Mouse (Mus musculus) midbrain, embryonic 15.5 days (tissue): ENCODE results near the gene Dppa2. TPM values are rescaled to one million over a fixed set of nuclear protein-coding genes. Genes with fewer than 3 reads are reported as not detected.
"Not testable (repeated sequence)": the region's sequence is repeated elsewhere in the genome, so short reads cannot be mapped to it uniquely, and the experiment has no call there.

Experiments used
- ATAC-seq: fragments of 200-750 bp; cut with Nextera tagmentation; replicated peaks from 2 replicates; pipeline ENCODE4 v1.8.0; 2017; ENCODE audit warnings: moderate TSS enrichment
- H3K27ac ChIP-seq: fragments of 300-500 bp; sonication (generic); 2 replicates; pipeline ENCODE4 v1.5.1; 2015; ENCODE audit warnings: mild to moderate bottlenecking, inconsistent platforms
- H3K27me3 ChIP-seq: fragments of 300-500 bp; sonication (generic); replicated peaks from 2 replicates; pipeline ENCODE4 v1.6.1; 2015; ENCODE audit warnings: inconsistent platforms
- H3K36me3 ChIP-seq: fragments of 300-500 bp; sonication (generic); replicated peaks from 2 replicates; pipeline ENCODE4 v1.6.1; 2015; ENCODE audit warnings: inconsistent platforms
- H3K4me1 ChIP-seq: fragments of 300-500 bp; sonication (generic); 2 replicates; pipeline ENCODE4 v1.6.1; 2015; ENCODE audit warnings: inconsistent platforms
- H3K4me2 ChIP-seq: fragments of 300-500 bp; sonication (generic); 2 replicates; pipeline ENCODE4 v1.6.1; 2015; ENCODE audit warnings: inconsistent platforms, mild to moderate bottlenecking, moderate library complexity
- H3K4me3 ChIP-seq: fragments of 300-500 bp; sonication (generic); 2 replicates; pipeline ENCODE4 v1.5.1; 2015; ENCODE audit warnings: mild to moderate bottlenecking, inconsistent platforms
- H3K9ac ChIP-seq: fragments of 300-500 bp; sonication (generic); 2 replicates; pipeline ENCODE4 v1.6.1; 2015; ENCODE audit warnings: mild to moderate bottlenecking, inconsistent platforms
- H3K9me3 ChIP-seq: fragments of 300-500 bp; sonication (generic); 2 replicates; pipeline ENCODE4 v1.6.1; 2016; ENCODE audit warnings: inconsistent platforms
- WGBS: fragments of 180-500 bp; shearing (Covaris S2); methylation state at CpG from one replicate; pipeline ENCODE4 v1.1.7; 2015; ENCODE audit warnings: mixed read lengths; 5-methylcytosine and 5-hydroxymethylcytosine counted together
- polyA plus RNA-seq: library from polyadenylated mRNA; unstranded; fragments of >200 nt; fragmentation: Nextera tagmentation; extraction: Ambion mirVana; gene quantifications from 2 replicates; pipeline ENCODE4 v1.2.1, GENCODE M21; 2015

The Dppa2 gene
- polyA plus RNA-seq, 1 experiment from 2014 or later: not detected

DNA sequence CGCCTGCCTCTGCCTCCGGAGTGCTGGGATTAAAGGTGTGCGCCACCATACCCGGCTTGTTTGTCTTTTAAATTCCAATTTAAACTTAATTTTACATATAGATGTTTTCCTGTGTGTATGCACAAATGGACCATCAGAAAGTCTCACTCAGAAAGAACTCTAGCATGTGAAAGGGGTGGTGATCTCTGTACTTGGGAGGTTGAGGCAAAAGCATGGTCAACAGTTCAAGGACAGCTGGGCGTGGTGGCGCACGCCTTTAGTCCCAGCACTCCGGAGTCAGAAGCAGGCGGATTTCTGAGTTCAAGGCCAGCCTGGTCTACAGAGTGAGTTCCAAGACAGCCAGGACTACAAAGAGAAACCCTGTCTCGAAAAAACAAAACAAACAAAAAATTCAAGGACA, 5.2 kb downstream of the Dppa2 start:
- WGBS: 97% methylated on average over 10 of the region's 10 CpGs
- H3K27me3 ChIP-seq, H3K9ac ChIP-seq, ATAC-seq, H3K4me1 ChIP-seq, H3K27ac ChIP-seq, H3K36me3 ChIP-seq, H3K4me3 ChIP-seq, H3K9me3 ChIP-seq, H3K4me2 ChIP-seq: not testable (repeated sequence)

GRCm38 (mm10) chr16:48309912-48310630, 6.4 kb downstream of the Dppa2 start:
- Histone ChIP-seq H3K9me3 (no peaks in the 10 kb centered on the region), H3K4me3 (no peak overlapping the region), H3K27me3 (no peaks in the 10 kb centered on the region), H3K9ac (no peak overlapping the region), H3K27ac (no peak overlapping the region), H3K4me1 (no peaks in the 10 kb centered on the region), H3K36me3 (no peaks in the 10 kb centered on the region), H3K4me2 (no peak overlapping the region)
- ATAC-seq: no peak
- WGBS: 81% methylated on average over 12 of the region's 12 CpGs

GRCm38 (mm10) chr16:48315294-48315693, 11.6 kb downstream of the Dppa2 start:
- Histone ChIP-seq H3K9ac (no peak overlapping the region), H3K4me2 (no peak overlapping the region), H3K27ac (no peak overlapping the region), H3K9me3 (no peaks in the 10 kb centered on the region), H3K4me1 (no peaks in the 10 kb centered on the region), H3K4me3 (no peak overlapping the region), H3K36me3 (no peaks in the 10 kb centered on the region), H3K27me3 (no peaks in the 10 kb centered on the region)
- WGBS: 84% methylated on average over 3 of the region's 3 CpGs
- ATAC-seq: no peak

DNA sequence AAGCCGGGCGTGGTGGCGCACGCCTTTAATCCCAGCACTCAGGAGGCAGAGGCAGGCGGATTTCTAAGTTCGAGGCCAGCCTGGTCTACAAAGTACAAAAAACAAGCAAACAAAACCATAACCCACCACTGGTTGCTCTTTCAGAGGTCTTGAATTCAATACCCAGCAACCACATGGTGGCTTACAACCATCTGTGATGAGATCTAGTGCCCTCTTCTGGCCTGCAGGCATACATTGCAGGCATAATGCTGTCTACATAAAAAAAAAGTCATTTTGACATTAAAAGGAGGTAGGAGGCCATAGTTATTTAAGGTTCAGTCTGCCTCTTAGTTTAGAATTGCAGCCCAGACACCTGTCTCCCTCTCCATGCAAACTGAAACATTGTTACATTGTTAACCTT, 17.1 kb downstream of the Dppa2 start:
- H3K4me1 ChIP-seq: no peaks in the 10 kb centered on the region
- H3K36me3 ChIP-seq: no peaks in the 10 kb centered on the region
- no peak for ATAC-seq
- no peak overlapping the region for H3K4me2 ChIP-seq
- H3K9me3 ChIP-seq: no peaks in the 10 kb centered on the region
- no peak overlapping the region for H3K27ac ChIP-seq
- 97% methylated on average over 6 of the region's 6 CpGs for WGBS
- H3K4me3 ChIP-seq: no peak overlapping the region
- H3K9ac ChIP-seq: no peak overlapping the region
- H3K27me3 ChIP-seq: no peaks in the 10 kb centered on the region

DNA sequence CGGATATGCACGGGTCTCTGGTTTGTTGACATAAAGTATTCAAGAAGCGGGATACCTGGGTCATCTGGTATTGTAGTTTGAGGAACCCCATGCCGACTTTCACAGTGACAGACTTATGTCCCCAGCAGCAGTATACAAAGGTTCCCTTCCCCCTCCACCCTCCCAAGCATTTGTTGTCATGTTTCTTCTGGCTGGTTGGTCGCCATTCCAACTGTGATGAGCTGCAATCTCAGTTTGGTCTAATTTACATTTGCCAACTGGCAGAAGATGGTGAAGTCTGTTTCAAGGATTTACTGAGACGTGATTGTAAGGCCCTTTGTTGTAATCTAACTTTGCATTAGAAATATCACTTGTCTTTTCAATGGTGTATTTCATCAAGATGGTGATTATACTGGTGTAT, 19.4 kb downstream of the Dppa2 start:
- no peak overlapping the region for H3K4me2 ChIP-seq
- H3K4me3 ChIP-seq: no peak overlapping the region
- ATAC-seq: no peak
- H3K9ac ChIP-seq: no peak overlapping the region
- WGBS: 73% methylated on average over 6 of the region's 6 CpGs
- no peaks in the 10 kb centered on the region for H3K36me3 ChIP-seq
- H3K9me3 ChIP-seq: no peaks in the 10 kb centered on the region
- H3K4me1 ChIP-seq: no peaks in the 10 kb centered on the region
- H3K27ac ChIP-seq: no peak overlapping the region
- H3K27me3 ChIP-seq: no peaks in the 10 kb centered on the region

GRCm38 (mm10) chr16:48323602-48324345, 20.1 kb downstream of the Dppa2 start:
- H3K27me3 ChIP-seq: no peaks in the 10 kb centered on the region
- ATAC-seq: no peak
- H3K4me2 ChIP-seq: no peak overlapping the region
- H3K4me3 ChIP-seq: no peak overlapping the region
- H3K9me3 ChIP-seq: no peaks in the 10 kb centered on the region
- H3K4me1 ChIP-seq: no peaks in the 10 kb centered on the region
- H3K27ac ChIP-seq: no peak overlapping the region
- WGBS: 86% methylated on average over 8 of the region's 8 CpGs
- no peak overlapping the region for H3K9ac ChIP-seq
- no peaks in the 10 kb centered on the region for H3K36me3 ChIP-seq

DNA sequence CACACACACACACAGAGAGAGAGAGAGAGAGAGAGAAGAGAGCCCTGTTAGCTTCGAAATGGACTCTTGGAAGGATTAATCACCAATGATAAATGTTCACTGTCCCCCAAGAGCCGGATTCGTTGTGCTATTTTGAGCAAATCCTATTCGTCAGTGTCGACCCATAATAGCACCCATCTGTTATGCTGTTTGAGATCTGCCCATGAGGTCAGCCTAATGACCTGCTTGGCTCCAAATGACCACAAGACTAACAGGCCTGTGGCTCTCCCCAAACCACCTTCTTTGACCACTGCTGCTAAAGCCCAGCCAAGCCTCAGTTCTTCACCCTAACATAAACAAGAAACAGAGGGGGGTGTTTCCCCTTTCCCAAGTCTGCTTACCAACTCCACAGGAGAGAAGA, 23.2 kb downstream of the Dppa2 start:
- H3K9ac ChIP-seq: no peak overlapping the region
- no peaks in the 10 kb centered on the region for H3K4me1 ChIP-seq
- H3K9me3 ChIP-seq: no peaks in the 10 kb centered on the region
- H3K27me3 ChIP-seq: no peaks in the 10 kb centered on the region
- H3K36me3 ChIP-seq: no peaks in the 10 kb centered on the region
- no peak overlapping the region for H3K27ac ChIP-seq
- H3K4me2 ChIP-seq: no peak overlapping the region
- no peak for ATAC-seq
- 84% methylated on average over 5 of the region's 5 CpGs for WGBS
- H3K4me3 ChIP-seq: no peak overlapping the region

DNA sequence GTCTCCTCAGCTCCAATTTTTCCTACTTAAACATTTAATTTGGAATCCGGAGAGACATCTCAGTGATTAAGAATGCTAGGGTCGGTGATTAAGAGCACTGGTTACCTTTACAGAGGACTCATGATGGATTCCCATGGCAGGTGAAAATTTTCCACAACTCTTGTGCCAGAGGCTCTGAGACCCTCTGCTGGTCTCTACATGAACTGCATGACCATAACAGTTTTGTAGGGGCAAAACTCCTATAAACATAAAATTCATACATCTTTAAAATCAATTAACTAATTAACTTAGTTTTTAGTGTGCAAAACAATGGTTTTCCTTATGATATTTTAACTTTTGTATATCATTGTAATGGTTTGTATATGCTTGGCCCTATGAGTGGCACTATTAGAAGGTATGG, 24.7 kb downstream of the Dppa2 start:
- Histone ChIP-seq H3K27me3 (no peaks in the 10 kb centered on the region), H3K36me3 (no peaks in the 10 kb centered on the region), H3K4me3 (no peak overlapping the region), H3K9me3 (no peaks in the 10 kb centered on the region), H3K27ac (no peak overlapping the region), H3K9ac (no peak overlapping the region), H3K4me2 (no peak overlapping the region), H3K4me1 (no peaks in the 10 kb centered on the region)
- WGBS: 87% methylated on average over 2 of the region's 2 CpGs
- ATAC-seq: no peak

DNA sequence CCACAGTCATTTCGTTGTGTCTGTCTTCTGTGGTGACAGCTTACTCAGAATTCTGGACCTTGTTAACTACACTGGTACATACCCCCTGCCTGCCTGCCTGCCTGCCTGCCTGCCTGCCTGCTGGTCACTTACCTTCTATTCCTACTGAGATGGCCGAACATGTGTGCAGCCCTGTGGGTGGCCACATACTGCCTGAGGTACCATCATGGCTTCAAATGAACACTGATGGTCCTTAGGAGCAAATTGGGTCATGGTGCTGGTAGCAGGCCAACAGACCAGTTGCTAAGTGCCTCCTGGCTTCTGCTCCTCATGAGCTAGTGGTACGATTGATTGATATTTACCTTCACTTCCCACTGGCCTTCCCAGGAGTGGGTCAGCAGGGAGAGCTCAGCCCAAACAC, 28.1 kb downstream of the Dppa2 start:
- no peaks in the 10 kb centered on the region for H3K36me3 ChIP-seq
- 92% methylated on average over 3 of the region's 3 CpGs for WGBS
- no peak overlapping the region for H3K4me3 ChIP-seq
- H3K27ac ChIP-seq: no peak overlapping the region
- no peaks in the 10 kb centered on the region for H3K27me3 ChIP-seq
- no peak overlapping the region for H3K9ac ChIP-seq
- no peaks in the 10 kb centered on the region for H3K4me1 ChIP-seq
- no peak overlapping the region for H3K4me2 ChIP-seq
- H3K9me3 ChIP-seq: no peaks in the 10 kb centered on the region
- no peak for ATAC-seq

GRCm38 (mm10) chr16:48335326-48335725, 31.6 kb downstream of the Dppa2 start:
- Histone ChIP-seq H3K27ac (no peak overlapping the region), H3K9ac (no peak overlapping the region), H3K36me3 (no peaks in the 10 kb centered on the region), H3K27me3 (no peaks in the 10 kb centered on the region), H3K4me1 (no peaks in the 10 kb centered on the region), H3K4me3 (no peak overlapping the region), H3K9me3 (no peaks in the 10 kb centered on the region), H3K4me2 (no peak overlapping the region)
- no peak for ATAC-seq
- WGBS: 87% methylated on average over 4 of the region's 4 CpGs

DNA sequence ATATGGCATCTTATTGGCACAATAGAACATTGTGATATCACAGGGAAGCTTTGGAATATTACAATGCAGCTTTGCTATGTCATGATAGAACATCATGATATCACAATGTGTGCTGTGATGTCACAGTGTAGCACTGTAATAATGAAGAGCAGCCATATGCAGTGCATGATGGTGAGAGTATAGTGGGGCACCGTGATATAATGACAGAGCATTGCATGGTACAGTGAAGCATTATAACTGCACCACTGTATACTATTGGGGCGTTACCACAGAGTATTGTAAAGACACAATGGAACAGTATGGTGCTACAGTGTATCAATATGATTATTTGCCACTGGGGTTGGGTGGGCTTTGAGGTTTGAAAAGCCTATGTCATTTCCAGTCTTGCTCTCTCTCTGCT, 40.5 kb downstream of the Dppa2 start:
- Histone ChIP-seq H3K4me2 (no peak overlapping the region), H3K4me3 (no peak overlapping the region), H3K4me1 (no peaks in the 10 kb centered on the region), H3K27ac (no peak overlapping the region), H3K9me3 (no peaks in the 10 kb centered on the region), H3K36me3 (no peaks in the 10 kb centered on the region), H3K27me3 (no peaks in the 10 kb centered on the region), H3K9ac (no peak overlapping the region)
- no peak for ATAC-seq
- WGBS: 88% methylated on average over 2 of the region's 2 CpGs

DNA sequence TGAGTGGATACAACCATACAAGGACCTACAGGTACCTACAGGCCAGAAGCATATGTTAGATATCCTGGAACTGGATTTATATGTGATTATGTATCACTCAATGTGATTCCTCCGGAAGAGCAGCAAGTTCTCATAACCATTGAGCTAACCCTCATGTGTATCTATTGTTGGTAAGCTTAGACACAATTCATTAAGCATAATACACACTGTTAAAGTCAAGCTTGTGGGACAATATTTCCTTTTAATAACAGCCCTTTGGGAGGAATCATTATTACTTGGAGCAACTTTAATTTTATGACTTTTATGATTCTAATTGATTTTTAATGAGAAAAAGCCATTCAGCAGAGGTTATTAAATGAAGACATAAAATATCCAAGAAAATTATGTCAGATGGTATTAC, 43.5 kb downstream of the Dppa2 start:
- H3K4me2 ChIP-seq: no peak overlapping the region
- H3K9ac ChIP-seq: no peak overlapping the region
- no peaks in the 10 kb centered on the region for H3K4me1 ChIP-seq
- H3K27ac ChIP-seq: no peak overlapping the region
- H3K27me3 ChIP-seq: no peaks in the 10 kb centered on the region
- WGBS: 92% methylated on average over 1 of the region's 1 CpGs
- no peaks in the 10 kb centered on the region for H3K9me3 ChIP-seq
- no peaks in the 10 kb centered on the region for H3K36me3 ChIP-seq
- H3K4me3 ChIP-seq: no peak overlapping the region
- no peak for ATAC-seq

DNA sequence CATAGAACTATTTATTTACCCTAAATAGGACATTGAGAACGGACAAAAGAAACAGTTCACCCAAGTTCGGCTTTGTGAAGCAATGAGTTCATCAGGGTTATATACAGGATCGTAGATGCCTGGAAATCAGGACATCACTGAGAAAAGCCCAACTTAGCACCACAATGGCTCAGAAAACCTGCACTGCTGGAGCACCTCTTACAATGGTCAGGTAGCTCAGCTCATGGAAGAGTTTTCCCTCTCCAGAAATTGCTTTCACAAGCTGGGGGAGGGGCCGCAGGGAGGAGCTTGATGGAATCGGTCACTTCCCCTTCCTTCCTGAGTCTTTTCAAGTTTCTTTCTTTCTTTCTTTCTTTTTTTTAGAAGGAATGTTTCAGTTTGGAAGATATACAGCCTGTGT, 52.0 kb downstream of the Dppa2 start:
- Histone ChIP-seq H3K9ac (no peak overlapping the region), H3K4me1 (no peaks in the 10 kb centered on the region)
- 87% methylated on average over 5 of the region's 5 CpGs for WGBS

More for the DNA sequence above, 52.0 kb downstream of the Dppa2 start:
- Histone ChIP-seq H3K27ac (no peak overlapping the region), H3K27me3 (no peaks in the 10 kb centered on the region), H3K4me2 (no peak overlapping the region), H3K36me3 (no peaks in the 10 kb centered on the region), H3K4me3 (no peak overlapping the region), H3K9me3 (0 out of 2 replicates have a peak, but pooled peaks cover 2% of the 10 kb centered on the region)
- ATAC-seq: no peak
